Mouse (Mus musculus): Measurements from ENCODE around the gene Alg2. TPM values are rescaled to one million over a fixed set of nuclear protein-coding genes. Genes with fewer than 3 reads are reported as not detected.
A peak's percentile ranks its signal among the peaks of the same experiment; 100 is the strongest.

The Alg2 gene
- 124 and 194 TPM in 2 replicates for total RNA-seq (2014; rRNA removed)
- polyA plus RNA-seq (2015; fragmentation: Nextera tagmentation; extraction: Ambion mirVana): 201 and 259 TPM in 2 replicates

DNA sequence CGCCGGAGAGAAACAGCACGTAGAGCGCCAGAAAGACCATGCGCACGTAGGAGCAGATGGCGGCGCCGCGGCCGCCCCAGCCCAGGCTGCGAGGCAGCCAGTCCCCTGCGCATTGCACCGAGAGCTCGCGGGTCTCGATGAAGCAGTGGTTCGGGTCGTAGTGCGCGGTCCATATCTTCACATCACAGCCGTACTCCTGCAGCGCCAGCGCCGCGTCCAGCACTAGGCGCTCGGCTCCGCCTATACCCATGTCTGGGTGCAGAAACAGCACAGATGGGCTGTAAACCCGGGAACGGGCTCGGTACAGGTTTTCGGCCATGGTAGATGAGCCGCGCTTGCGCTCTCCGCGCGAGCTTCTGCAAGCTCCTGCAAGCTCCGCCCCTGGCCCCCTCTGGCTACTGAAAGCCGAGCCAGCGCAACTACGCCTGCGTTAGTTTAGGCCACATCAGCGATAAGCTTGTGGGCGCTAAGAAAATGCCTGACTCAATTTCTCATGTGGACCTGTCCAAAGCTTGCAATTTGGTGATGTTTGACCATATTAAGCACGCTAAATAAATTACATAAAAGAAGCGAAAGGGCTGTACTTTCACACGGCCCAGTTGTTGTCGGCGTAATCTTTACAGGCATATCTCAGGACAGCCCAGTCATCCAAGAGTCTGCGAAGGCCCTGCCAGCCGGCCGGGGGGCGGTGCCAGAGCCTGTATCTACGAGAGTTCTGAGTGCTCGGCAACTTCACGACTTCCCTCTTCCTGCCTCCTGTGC, at the start of gene Alg2, which contains the start of gene Sec61b:
TSS of gene Alg2 (minus strand) at position 366 of the 762 bp plus-strand sequence.
TSS of gene Sec61b (plus strand) at position 691 of the 762 bp plus-strand sequence.
- no peaks in the 10 kb centered on the region for H3K27me3 ChIP-seq (ENCODE audit: insufficient read depth, low read length)
- peak within 1 kb of the TSS; percentile 60 for H3K4me3 ChIP-seq (ENCODE audit: low read depth, low read length)
- H3K27ac ChIP-seq (ENCODE audit: low read depth, low read length): peak within 1 kb of the TSS; percentile 99
- H3K36me3 ChIP-seq (ENCODE audit: insufficient read depth): peaks cover 35% of the 10 kb centered on the region
- H3K4me2 ChIP-seq (ENCODE audit: low read depth): peak within 1 kb of the TSS; percentile 79
- 2% methylated on average over 58 of the region's 58 CpGs for WGBS
- H3K9ac ChIP-seq: peak within 1 kb of the TSS; percentile 94
- DNase-seq: peak; percentile 100
- peaks cover 12% of the 10 kb centered on the region for H3K4me1 ChIP-seq (ENCODE audit: insufficient read depth)
- no peak; the same call in 1 of the 2 replicates for TF ChIP-seq CTCF (IDR thresholded peaks at IDR 0.05; ENCODE audit: low read depth)
- H3K9me3 ChIP-seq (ENCODE audit: low read length): peaks cover 10% of the 10 kb centered on the region; the same call in 1 of the 2 replicates
- ATAC-seq: peak; percentile 98

DNA sequence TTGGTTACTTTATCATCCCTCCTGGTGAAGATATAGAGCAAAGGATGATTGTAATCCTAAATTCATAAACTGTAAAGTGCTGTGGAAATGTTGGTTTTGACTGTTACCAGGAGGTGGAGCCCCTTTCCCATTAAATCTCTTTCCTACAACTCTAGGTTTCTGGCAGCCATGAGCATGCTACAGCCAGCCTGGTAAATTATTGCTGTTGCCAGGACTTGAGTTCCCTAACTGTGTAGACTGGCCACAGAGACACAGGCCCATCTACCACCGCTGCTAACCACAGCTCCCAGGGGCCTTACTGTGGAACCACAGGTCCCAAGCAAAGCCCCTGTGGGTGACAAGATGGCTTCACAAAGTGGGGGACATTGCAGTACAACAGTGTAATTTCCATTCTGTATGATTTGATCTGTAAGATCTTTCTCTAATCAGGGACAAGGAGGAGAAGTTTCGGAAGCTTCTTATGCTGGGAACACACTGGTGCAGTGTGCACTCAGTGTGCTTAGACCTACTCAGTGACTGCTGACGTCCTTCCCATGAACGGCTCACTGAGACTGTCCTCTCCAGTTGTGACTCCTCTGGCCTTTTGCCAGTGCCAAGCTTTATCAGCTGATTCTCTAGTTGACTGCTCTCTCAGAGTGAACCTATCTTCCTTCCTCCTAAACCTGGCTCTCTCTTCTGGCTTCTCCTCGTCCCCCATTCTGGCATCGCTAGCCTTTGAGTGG, 47.9 kb upstream of the Alg2 start:
- no peak overlapping the region for H3K9ac ChIP-seq
- H3K36me3 ChIP-seq (ENCODE audit: insufficient read depth): no peaks in the 10 kb centered on the region
- no peaks in the 10 kb centered on the region for H3K27me3 ChIP-seq (ENCODE audit: insufficient read depth, low read length)
- no peak overlapping the region for H3K4me3 ChIP-seq (ENCODE audit: low read depth, low read length)
- 0 out of 2 replicates have a peak, but pooled peaks cover 5% of the 10 kb centered on the region for H3K9me3 ChIP-seq (ENCODE audit: low read length)
- peaks cover 7% of the 10 kb centered on the region for H3K4me1 ChIP-seq (ENCODE audit: insufficient read depth)
- DNase-seq: peak; percentile 89
- H3K27ac ChIP-seq (ENCODE audit: low read depth, low read length): no peak overlapping the region
- 78% methylated on average over 6 of the region's 6 CpGs for WGBS
- TF ChIP-seq CTCF (IDR thresholded peaks at IDR 0.05; ENCODE audit: low read depth): peak; percentile 85
- H3K4me2 ChIP-seq (ENCODE audit: low read depth): no peak overlapping the region
- peak; percentile 82 for ATAC-seq

DNA sequence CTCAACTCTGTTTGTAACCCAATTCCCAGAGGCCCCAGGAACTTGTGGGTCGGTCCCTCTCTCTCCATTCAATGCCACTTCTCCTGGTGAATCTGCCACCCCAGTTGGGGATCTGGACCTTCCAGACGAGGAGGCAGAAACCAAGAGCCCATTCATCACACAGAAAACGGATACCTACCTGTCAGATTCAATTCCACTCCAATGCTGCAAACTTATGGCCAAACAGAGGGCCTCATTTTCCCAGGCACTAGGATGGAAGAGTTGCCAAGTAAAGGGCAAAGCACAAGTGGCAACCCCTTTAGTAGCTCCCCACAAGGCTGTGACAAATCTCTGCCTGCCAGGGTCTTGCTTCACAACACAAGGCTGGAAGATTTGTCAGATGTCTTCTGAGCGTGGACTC, 45.9 kb upstream of the Alg2 start:
- no peaks in the 10 kb centered on the region for H3K27me3 ChIP-seq (ENCODE audit: insufficient read depth, low read length)
- no peak for ATAC-seq
- no peak overlapping the region for H3K27ac ChIP-seq (ENCODE audit: low read depth, low read length)
- no peak overlapping the region for H3K4me2 ChIP-seq (ENCODE audit: low read depth)
- no peaks in the 10 kb centered on the region for H3K9me3 ChIP-seq (ENCODE audit: low read length)
- no peak overlapping the region for H3K9ac ChIP-seq
- no peak for DNase-seq
- H3K4me3 ChIP-seq (ENCODE audit: low read depth, low read length): no peak overlapping the region
- H3K4me1 ChIP-seq (ENCODE audit: insufficient read depth): peaks cover 7% of the 10 kb centered on the region
- no peaks in the 10 kb centered on the region for H3K36me3 ChIP-seq (ENCODE audit: insufficient read depth)
- TF ChIP-seq CTCF (IDR thresholded peaks at IDR 0.05; ENCODE audit: low read depth): no peak
- WGBS: 67% methylated on average over 4 of the region's 4 CpGs

DNA sequence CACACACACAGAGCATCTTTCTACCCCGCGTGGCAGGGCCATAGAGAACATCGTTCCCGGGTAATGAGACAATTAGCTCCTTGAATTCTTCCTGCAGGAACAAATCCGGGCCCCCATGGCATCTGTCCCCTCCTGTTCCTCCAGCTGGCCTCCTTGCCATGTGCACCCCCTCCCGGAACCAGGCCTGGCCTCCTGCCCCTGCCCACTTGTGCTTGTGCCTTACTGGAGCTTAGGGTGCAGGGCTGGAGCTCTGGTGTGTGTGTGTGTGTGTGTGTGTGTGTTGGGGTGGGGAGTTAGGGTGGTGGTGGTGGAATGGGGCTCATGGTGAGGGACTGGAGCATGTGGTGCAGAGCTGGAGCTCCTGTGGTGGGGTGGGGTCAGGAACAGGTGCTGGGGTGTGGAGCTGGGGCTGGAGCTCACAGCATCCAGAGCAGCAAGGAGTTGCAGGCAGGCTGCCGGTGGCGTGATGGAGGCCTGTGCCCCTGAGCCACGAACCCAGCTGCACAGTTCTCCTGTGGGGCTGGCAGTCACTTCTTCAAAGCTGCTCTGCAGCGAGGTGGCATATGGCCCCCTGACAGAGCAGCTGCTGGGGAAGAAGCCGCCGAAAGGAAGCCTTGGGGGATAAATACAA, 44.5 kb upstream of the Alg2 start:
- no peak for TF ChIP-seq CTCF (IDR thresholded peaks at IDR 0.05; ENCODE audit: low read depth)
- peak; percentile 69 for DNase-seq
- H3K9me3 ChIP-seq (ENCODE audit: low read length): no peaks in the 10 kb centered on the region
- H3K27me3 ChIP-seq (ENCODE audit: insufficient read depth, low read length): no peaks in the 10 kb centered on the region
- no peak overlapping the region for H3K4me2 ChIP-seq (ENCODE audit: low read depth)
- no peak overlapping the region for H3K9ac ChIP-seq
- no peak overlapping the region for H3K4me3 ChIP-seq (ENCODE audit: low read depth, low read length)
- no peaks in the 10 kb centered on the region for H3K36me3 ChIP-seq (ENCODE audit: insufficient read depth)
- peak; percentile 73 for ATAC-seq
- H3K27ac ChIP-seq (ENCODE audit: low read depth, low read length): 0 out of 2 replicates have a peak overlapping the region, but pooled peaks have one; percentile 24
- WGBS: 32% methylated on average over 12 of the region's 12 CpGs
- peaks cover 7% of the 10 kb centered on the region for H3K4me1 ChIP-seq (ENCODE audit: insufficient read depth)

DNA sequence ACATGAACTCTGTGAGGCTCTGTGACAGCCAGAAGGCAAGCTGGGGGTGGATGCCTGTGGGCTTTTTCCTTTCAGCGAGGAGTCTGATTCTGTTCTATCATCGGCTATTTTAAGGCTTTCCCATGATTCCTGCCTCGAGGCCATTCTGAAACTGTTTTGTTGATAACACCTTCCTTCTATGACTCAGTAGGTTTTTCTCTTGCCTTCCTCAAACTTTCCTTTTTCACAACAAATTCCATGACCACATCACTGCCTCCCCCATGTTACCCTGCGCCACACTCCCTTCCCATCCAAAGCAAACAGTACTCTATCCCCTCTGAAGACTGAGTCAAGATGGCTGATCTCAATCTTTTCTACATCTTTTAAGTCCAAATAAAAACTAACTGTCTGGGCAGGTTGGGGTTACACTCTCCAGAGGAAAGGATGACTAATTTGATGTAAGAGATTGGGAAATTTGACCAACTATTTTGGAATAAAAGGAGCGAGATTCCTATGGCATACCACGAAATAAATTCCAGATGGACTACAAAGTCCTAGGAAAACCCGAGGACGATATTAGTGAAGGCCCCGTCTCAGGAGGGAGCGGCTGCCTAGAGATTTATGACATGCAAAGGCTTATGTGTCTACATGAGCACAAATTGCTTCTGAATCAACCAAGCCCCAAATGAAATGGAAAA, 30.8 kb upstream of the Alg2 start:
- no peak overlapping the region for H3K27ac ChIP-seq (ENCODE audit: low read depth, low read length)
- no peak overlapping the region for H3K9ac ChIP-seq
- no peak for DNase-seq
- H3K36me3 ChIP-seq (ENCODE audit: insufficient read depth): no peaks in the 10 kb centered on the region
- no peaks in the 10 kb centered on the region for H3K27me3 ChIP-seq (ENCODE audit: insufficient read depth, low read length)
- H3K4me2 ChIP-seq (ENCODE audit: low read depth): no peak overlapping the region
- H3K4me3 ChIP-seq (ENCODE audit: low read depth, low read length): no peak overlapping the region
- ATAC-seq: no peak
- TF ChIP-seq CTCF (IDR thresholded peaks at IDR 0.05; ENCODE audit: low read depth): no peak
- H3K4me1 ChIP-seq (ENCODE audit: insufficient read depth): no peaks in the 10 kb centered on the region
- 88% methylated on average over 10 of the region's 10 CpGs for WGBS
- no peaks in the 10 kb centered on the region for H3K9me3 ChIP-seq (ENCODE audit: low read length)

DNA sequence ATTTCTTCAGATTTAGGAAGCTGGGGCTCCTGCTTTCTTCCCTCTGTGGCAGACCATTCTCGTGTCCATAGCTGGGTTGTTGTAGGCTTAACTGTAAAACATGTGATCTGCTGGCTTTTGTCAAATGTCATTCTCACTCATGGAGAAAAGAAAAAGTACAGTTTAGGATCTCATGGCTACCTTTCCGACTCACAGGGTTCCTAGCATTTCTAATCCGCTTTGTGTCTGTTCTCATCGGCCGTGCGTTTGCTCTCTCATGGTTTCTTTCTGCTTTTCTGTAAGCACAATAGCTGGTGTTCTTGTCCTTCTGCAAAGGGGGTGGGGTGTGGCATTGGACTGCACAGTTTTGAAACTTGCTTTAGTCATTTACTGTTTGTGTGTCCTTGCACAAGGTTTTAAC, 28.9 kb upstream of the Alg2 start:
- no peaks in the 10 kb centered on the region for H3K27me3 ChIP-seq (ENCODE audit: insufficient read depth, low read length)
- H3K9me3 ChIP-seq (ENCODE audit: low read length): no peaks in the 10 kb centered on the region
- H3K4me1 ChIP-seq (ENCODE audit: insufficient read depth): no peaks in the 10 kb centered on the region
- no peak overlapping the region for H3K27ac ChIP-seq (ENCODE audit: low read depth, low read length)
- H3K4me3 ChIP-seq (ENCODE audit: low read depth, low read length): no peak overlapping the region
- H3K36me3 ChIP-seq (ENCODE audit: insufficient read depth): no peaks in the 10 kb centered on the region
- H3K4me2 ChIP-seq (ENCODE audit: low read depth): no peak overlapping the region
- whole genome bisulfite sequencing: 72% methylated on average over 6 of the region's 6 CpGs
- no peak for TF ChIP-seq CTCF (IDR thresholded peaks at IDR 0.05; ENCODE audit: low read depth)
- H3K9ac ChIP-seq: no peak overlapping the region
- ATAC-seq: no peak
- DNase-seq: peak; percentile 36

All from forebrain, postnatal 0 days (tissue).